Mouse (Mus musculus): ENCODE data around the gene Pip5k1b.

The Pip5k1b gene

GRCm38 (mm10) chr19:24469216-24469615 is 86.5 kb downstream of the Pip5k1b start:
- DNase-seq = no peak

- DNase-seq = no peak
Measured at GRCm38 (mm10) chr19:24468616-24469015, 87.1 kb downstream of the Pip5k1b start.

GRCm38 (mm10) chr19:24463011-24463410 is 92.7 kb downstream of the Pip5k1b start:
- DNase-seq = no peak

GRCm38 (mm10) chr19:24456591-24457231 is 99.0 kb downstream of the Pip5k1b start:
- peak; percentile 66 to 79 for DNase-seq

GRCm38 (mm10) chr19:24455249-24455960 is 100.3 kb downstream of the Pip5k1b start:
- DNase-seq = peak in 1 of 2 experiments; percentile 25

- no peak for DNase-seq
Measured at GRCm38 (mm10) chr19:24454451-24454850, 101.2 kb downstream of the Pip5k1b start.

GRCm38 (mm10) chr19:24453379-24453778 is 102.3 kb downstream of the Pip5k1b start:
- peak in 1 of 2 experiments; percentile 53 for DNase-seq

- no peak for DNase-seq
Measured at GRCm38 (mm10) chr19:24452441-24452898, 103.2 kb downstream of the Pip5k1b start.

GRCm38 (mm10) chr19:24451626-24452025 is 104.0 kb downstream of the Pip5k1b start:
- DNase-seq = no peak

GRCm38 (mm10) chr19:24450740-24451139 is 104.9 kb downstream of the Pip5k1b start:
- DNase-seq = no peak

- no peak for DNase-seq
Measured at GRCm38 (mm10) chr19:24444322-24444721, 111.3 kb downstream of the Pip5k1b start.

- DNase-seq = no peak
Measured at GRCm38 (mm10) chr19:24439715-24440114, 116.0 kb downstream of the Pip5k1b start.

- DNase-seq = no peak
Measured at GRCm38 (mm10) chr19:24434291-24434690, 121.4 kb downstream of the Pip5k1b start.

GRCm38 (mm10) chr19:24432447-24432846 is 123.2 kb downstream of the Pip5k1b start:
- no peak for DNase-seq

- no peak for DNase-seq
Measured at GRCm38 (mm10) chr19:24431381-24431780, 124.3 kb downstream of the Pip5k1b start.

- DNase-seq = no peak
Measured at GRCm38 (mm10) chr19:24428011-24428410, 127.7 kb downstream of the Pip5k1b start.

- DNase-seq = peak; percentile 23 to 67
Measured at GRCm38 (mm10) chr19:24427258-24427657, 128.4 kb downstream of the Pip5k1b start.

GRCm38 (mm10) chr19:24426759-24427181 is 128.9 kb downstream of the Pip5k1b start:
- DNase-seq = peak; percentile 44 to 69

GRCm38 (mm10) chr19:24418030-24418429 is 137.6 kb downstream of the Pip5k1b start:
- no peak for DNase-seq

GRCm38 (mm10) chr19:24417659-24418004 is 138.0 kb downstream of the Pip5k1b start:
- no peak for DNase-seq

GRCm38 (mm10) chr19:24416975-24417658 is 138.6 kb downstream of the Pip5k1b start:
- no peak for DNase-seq

- DNase-seq = no peak
Measured at GRCm38 (mm10) chr19:24415778-24416621, 139.7 kb downstream of the Pip5k1b start.
